Mouse (Mus musculus) liver, postnatal 0 days (tissue): ENCODE results near the gene Ntm.

ENCODE experiments used
- CTCF ChIP-seq: sonication (generic); IDR thresholded peaks from 2 replicates; pipeline ENCODE4 v1.5.1; 2016; ENCODE audit warnings: antibody characterized with exemption, low read depth
- EP300 ChIP-seq: IDR thresholded peaks from 2 replicates; pipeline ENCODE4 v1.6.1; 2016; ENCODE audit warnings: antibody characterized with exemption, low read depth, mild to moderate bottlenecking

DNA sequence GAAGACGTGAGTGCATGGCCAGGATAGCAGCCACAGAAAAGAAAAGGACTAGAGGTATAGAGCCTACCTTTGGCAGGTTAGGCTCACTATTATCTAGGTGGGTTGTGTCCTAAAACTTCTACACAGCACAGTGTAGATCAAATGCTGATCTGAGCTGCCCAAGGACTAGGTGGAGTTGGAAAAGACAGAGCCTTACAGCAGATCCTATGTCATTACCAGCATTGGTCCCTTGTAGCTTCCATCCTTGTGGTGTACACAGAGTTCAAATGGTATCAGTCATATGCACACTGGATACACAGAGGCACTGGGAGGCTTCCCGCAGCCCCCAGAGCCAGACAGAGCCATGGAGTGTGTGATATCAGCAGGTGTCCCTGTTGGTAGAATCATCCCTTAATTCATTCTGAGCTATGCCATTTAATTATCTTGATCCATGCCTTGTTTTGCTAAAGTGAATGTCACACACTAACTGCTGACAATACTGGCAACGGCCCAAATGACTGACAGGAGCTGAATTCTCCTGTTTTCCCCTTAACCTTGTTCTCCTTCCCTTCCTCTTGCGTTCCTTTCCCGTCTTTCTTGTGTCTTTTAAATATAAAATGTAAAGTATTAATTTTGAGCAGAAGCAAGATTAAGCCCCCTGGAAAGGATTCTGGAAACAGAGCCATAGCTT, 271.6 kb downstream of the Ntm start:
- TF ChIP-seq CTCF (no peak), EP300 (no peak)
